In genomic region chr1:58237527-58238299, GRCm38 (mm10) we compare ENCODE assay signal across 15 mouse cellular contexts. TPM values are rescaled to one million over a fixed set of nuclear protein-coding genes. Genes with fewer than 3 reads are reported as not detected.
DNase-seq lines count a peak whose midpoint lies in the region; ATAC-seq lines count a peak whose summit lies in the region.
"Had no signal": no experiment of that assay in that cellular context is flagged by ENCODE, and none has a peak within 500 bp of the region (broad histone marks: within the 10 kb centered on the region; RNA-seq: fewer than 3 reads in every experiment).

No protein-coding gene starts in this region.

- no peak overlapping the region for H3K9ac ChIP-seq in limb, embryonic 13.5 days
- H3K9ac ChIP-seq: forebrain, embryonic 12.5 days; hindbrain, embryonic 14.5 days; liver, embryonic 14.5 days had no signal

- H3K9me3 ChIP-seq in limb, embryonic 13.5 days = no peaks in the 10 kb centered on the region
- no peaks in the 10 kb centered on the region for H3K9me3 ChIP-seq in limb, embryonic 10.5 days (replicated peaks)
- H3K9me3 ChIP-seq: forebrain, embryonic 12.5 days had no signal

- H3K27me3 ChIP-seq in limb, embryonic 13.5 days = no peaks in the 10 kb centered on the region
- no peaks in the 10 kb centered on the region for H3K27me3 ChIP-seq in limb, embryonic 10.5 days (ENCODE audit: low read depth, poor library complexity, severe bottlenecking)
- H3K27me3 ChIP-seq: forebrain, embryonic 12.5 days had no signal

- peak; percentile 54; the same call in 1 of the 2 replicates for ATAC-seq in limb, embryonic 13.5 days (ENCODE audit: low FRiP score, low read depth)

- DNase-seq in heart, adult 11 months = peak; percentile 79
- DNase-seq in heart, adult 8-10 months (ENCODE audit: low spot score) = no peak
- DNase-seq in limb, embryonic 10.5 days (ENCODE audit: low spot score) = no peak
- DNase-seq in gonadal fat pad, adult 2 months (ENCODE audit: low read depth) = peak; percentile 19
- DNase-seq in lung, postnatal 10 days = peak; percentile 57
- no peak for DNase-seq in urinary bladder, postnatal 25 days (ENCODE audit: low spot score)
- no peak for DNase-seq in left cerebral cortex, postnatal 25 days (ENCODE audit: low spot score in 2 of 2)
- DNase-seq: adrenal gland, postnatal 36 days; cerebellum, adult 11 months; gastrocnemius, postnatal 14 days had no signal

- intact Hi-C loops in left cerebral cortex, postnatal 25 days (cut with DNase I) = no loop called here

- H3K4me3 ChIP-seq in limb, embryonic 13.5 days = no peak overlapping the region
- no peak overlapping the region for H3K4me3 ChIP-seq in limb, embryonic 10.5 days
- H3K4me3 ChIP-seq: forebrain, embryonic 12.5 days had no signal

- H3K4me1 ChIP-seq in limb, embryonic 13.5 days = peaks cover 13% of the 10 kb centered on the region
- no peaks in the 10 kb centered on the region for H3K4me1 ChIP-seq in limb, embryonic 10.5 days
- H3K4me1 ChIP-seq: forebrain, embryonic 12.5 days had no signal

- no peak overlapping the region for H3K27ac ChIP-seq in limb, embryonic 13.5 days
- no peak overlapping the region for H3K27ac ChIP-seq in limb, embryonic 10.5 days
- H3K27ac ChIP-seq: forebrain, embryonic 12.5 days; hindbrain, embryonic 14.5 days; liver, embryonic 14.5 days had no signal

- 69% methylated on average over 4 of the region's 4 CpGs for WGBS in limb, embryonic 13.5 days
- WGBS in limb, embryonic 10.5 days = 87% methylated on average over 4 of the region's 4 CpGs

- no peak overlapping the region for H3K4me2 ChIP-seq in limb, embryonic 13.5 days (replicated peaks)
- H3K4me2 ChIP-seq: forebrain, embryonic 12.5 days; hindbrain, embryonic 14.5 days had no signal

- no peaks in the 10 kb centered on the region for H3K36me3 ChIP-seq in limb, embryonic 13.5 days
- no peaks in the 10 kb centered on the region for H3K36me3 ChIP-seq in limb, embryonic 10.5 days
- H3K36me3 ChIP-seq: forebrain, embryonic 12.5 days had no signal

RNA-seq across cellular contexts. Expression of gene Aox4, which starts 27.5 kb away (rescaled TPM):
- total RNA-seq in heart, adult 8-10 months (2022) = not detected
- polyA plus RNA-seq in limb, embryonic 13.5 days (2015; fragmentation: Nextera tagmentation; extraction: Ambion mirVana) = 0.38 and 0.51 TPM in 2 replicates
- polyA plus RNA-seq in limb, embryonic 10.5 days (2016; fragmentation: Nextera tagmentation; extraction: Ambion mirVana) = 0.04 and 0.14 TPM in 2 replicates
- not detected in 2 replicates for polyA plus RNA-seq in gonadal fat pad, adult 2 months (2012; rRNA removed)
- total RNA-seq in left cerebral cortex, postnatal 25 days (2021) = 1 to 10 TPM; 4.8 to 6.7 TPM
- polyA plus RNA-seq: forebrain, embryonic 12.5 days had no signal

RNA-seq across cellular contexts. Expression of gene Aox2, which starts 40.4 kb away (rescaled TPM):
- total RNA-seq in heart, adult 8-10 months (2022) = not detected
- polyA plus RNA-seq in limb, embryonic 13.5 days (2015; fragmentation: Nextera tagmentation; extraction: Ambion mirVana) = 0.04 and 0.09 TPM in 2 replicates
- 0.03 TPM in 1 of 2 replicates, not detected in the other for polyA plus RNA-seq in limb, embryonic 10.5 days (2016; fragmentation: Nextera tagmentation; extraction: Ambion mirVana)
- polyA plus RNA-seq in gonadal fat pad, adult 2 months (2012; rRNA removed) = 0.01 TPM in 1 of 2 replicates, not detected in the other
- not detected for total RNA-seq in left cerebral cortex, postnatal 25 days (2021)
- total RNA-seq: layer of hippocampus, postnatal 14 days had no signal

Comparison
In these comparisons a context has a peak if more than half of its experiments do, and no peak if none do; other contexts are left out.
1. DNase-seq: peak in heart, adult 11 months (single experiment), gonadal fat pad, adult 2 months (single experiment) and lung, postnatal 10 days (single experiment); none in heart, adult 8-10 months (single experiment), limb, embryonic 10.5 days (single experiment), urinary bladder, postnatal 25 days (single experiment) and left cerebral cortex, postnatal 25 days (0 of 2).